Mouse (Mus musculus): ENCODE data around the gene Bst1. TPM values are rescaled to one million over a fixed set of nuclear protein-coding genes. Genes with fewer than 3 reads are reported as not detected.

Bst1 gene
- polyA plus RNA-seq (2012; rRNA removed) = 1.0 and 1.6 TPM in 2 replicates

GRCm38 (mm10) chr5:43818695-43819094, at the start of gene Bst1:
Gene Bst1, plus strand, starts transcription at chr5:43818885.
- DNase-seq (ENCODE audit: low read depth) = no peak

- no peak for DNase-seq (ENCODE audit: low read depth)
Measured at GRCm38 (mm10) chr5:43770618-43771354, 47.9 kb upstream of the Bst1 start.

GRCm38 (mm10) chr5:43771555-43771954, 47.1 kb upstream of the Bst1 start:
- no peak for DNase-seq (ENCODE audit: low read depth)

- no peak for DNase-seq (ENCODE audit: low read depth)
Measured at GRCm38 (mm10) chr5:43776407-43776806, 42.3 kb upstream of the Bst1 start.

- DNase-seq (ENCODE audit: low read depth) = no peak
Measured at GRCm38 (mm10) chr5:43776993-43777392, 41.7 kb upstream of the Bst1 start.

GRCm38 (mm10) chr5:43778583-43778982, 40.1 kb upstream of the Bst1 start:
- no peak for DNase-seq (ENCODE audit: low read depth)

- DNase-seq (ENCODE audit: low read depth) = no peak
Measured at GRCm38 (mm10) chr5:43781423-43781976, 37.2 kb upstream of the Bst1 start.

- no peak for DNase-seq (ENCODE audit: low read depth)
Measured at GRCm38 (mm10) chr5:43781977-43782930, 36.4 kb upstream of the Bst1 start.

GRCm38 (mm10) chr5:43783996-43784395, 34.7 kb upstream of the Bst1 start:
- DNase-seq (ENCODE audit: low read depth) = no peak

- DNase-seq (ENCODE audit: low read depth) = no peak
Measured at GRCm38 (mm10) chr5:43786607-43787006, 32.1 kb upstream of the Bst1 start.

- DNase-seq (ENCODE audit: low read depth) = no peak
Measured at GRCm38 (mm10) chr5:43787976-43788752, 30.5 kb upstream of the Bst1 start.

- DNase-seq (ENCODE audit: low read depth) = no peak
Measured at GRCm38 (mm10) chr5:43792354-43792753, 26.3 kb upstream of the Bst1 start.

GRCm38 (mm10) chr5:43799530-43799929, 19.2 kb upstream of the Bst1 start:
- DNase-seq (ENCODE audit: low read depth) = no peak

- no peak for DNase-seq (ENCODE audit: low read depth)
Measured at GRCm38 (mm10) chr5:43800700-43801099, 18.0 kb upstream of the Bst1 start.

- no peak for DNase-seq (ENCODE audit: low read depth)
Measured at GRCm38 (mm10) chr5:43801253-43801652, 17.4 kb upstream of the Bst1 start.

GRCm38 (mm10) chr5:43801798-43802197, 16.9 kb upstream of the Bst1 start:
- no peak for DNase-seq (ENCODE audit: low read depth)

GRCm38 (mm10) chr5:43805401-43805800, 13.3 kb upstream of the Bst1 start:
- DNase-seq (ENCODE audit: low read depth) = no peak

- DNase-seq (ENCODE audit: low read depth) = no peak
Measured at GRCm38 (mm10) chr5:43806340-43806739, 12.3 kb upstream of the Bst1 start.

GRCm38 (mm10) chr5:43806914-43807313, 11.8 kb upstream of the Bst1 start:
- no peak for DNase-seq (ENCODE audit: low read depth)

- no peak for DNase-seq (ENCODE audit: low read depth)
Measured at GRCm38 (mm10) chr5:43807744-43808696, 10.7 kb upstream of the Bst1 start.
